Comparison of ENCODE assay signal across 8 mouse cellular contexts in the genomic region with DNA sequence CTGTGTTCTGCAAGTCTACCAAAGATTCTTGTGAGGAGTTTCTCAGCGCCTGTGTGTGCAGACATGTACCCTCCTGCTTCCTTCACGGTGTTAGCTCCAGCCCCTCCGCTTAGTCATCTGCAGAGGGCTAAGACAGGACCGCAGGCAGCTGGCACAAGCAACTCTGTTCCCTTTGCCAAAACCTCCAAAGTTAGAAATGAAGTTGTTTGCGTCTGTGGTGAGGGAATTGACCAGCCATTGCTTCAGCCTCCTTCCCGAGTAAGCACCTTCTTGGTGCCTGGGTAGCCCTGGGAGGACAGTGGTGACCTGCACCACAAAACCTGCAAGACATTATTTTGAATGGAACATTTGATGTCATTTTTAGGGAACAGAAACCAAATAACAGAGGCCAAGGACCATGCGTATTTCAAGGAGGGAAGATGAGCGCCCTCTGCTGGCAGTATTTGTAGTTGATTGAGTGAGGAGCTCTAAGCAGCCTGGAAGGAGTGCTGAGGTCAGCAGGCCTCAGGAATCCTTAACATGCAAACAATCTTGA. TPM values are rescaled to one million over a fixed set of nuclear protein-coding genes. Genes with fewer than 3 reads are reported as not detected.
DNase-seq lines count a peak whose midpoint lies in the region; ATAC-seq lines count a peak whose summit lies in the region.

No protein-coding gene starts in this region.

- H3K4me3 ChIP-seq in embryonic facial prominence, embryonic 14.5 days (ENCODE audit: low read depth, low read length): no peak overlapping the region
- no peak overlapping the region for H3K4me3 ChIP-seq in heart, embryonic 10.5 days
- H3K4me3 ChIP-seq in kidney, embryonic 16.5 days (ENCODE audit: low read length): no peak overlapping the region
- H3K4me3 ChIP-seq in liver, embryonic 13.5 days (replicated peaks): no peak overlapping the region
- H3K4me3 ChIP-seq in neural tube, embryonic 12.5 days: no peak overlapping the region

- no peak overlapping the region for H3K4me2 ChIP-seq in embryonic facial prominence, embryonic 14.5 days (ENCODE audit: low read depth, low read length)
- H3K4me2 ChIP-seq in kidney, embryonic 16.5 days (replicated peaks; ENCODE audit: low read depth, low read length): no peak overlapping the region
- no peak overlapping the region for H3K4me2 ChIP-seq in liver, embryonic 13.5 days
- H3K4me2 ChIP-seq in neural tube, embryonic 12.5 days (replicated peaks): no peak overlapping the region

- peak; percentile 76 for DNase-seq in CD4-positive helper T cell, adult 2 months (ENCODE audit: low read depth, low spot score)
- peak; percentile 43 to 78 for DNase-seq in adrenal gland, postnatal 4 days (ENCODE audit: low spot score in 2 of 2)
- peak; percentile 92 for DNase-seq in embryonic facial prominence, embryonic 14.5 days (ENCODE audit: low spot score)
- peak; percentile 85 for DNase-seq in heart, embryonic 10.5 days (ENCODE audit: low spot score)
- DNase-seq in liver, embryonic 13.5 days: peak; percentile 57
- peak; percentile 71 for DNase-seq in telencephalon, adult 2 months (ENCODE audit: low read depth, low spot score)

- H3K36me3 ChIP-seq in embryonic facial prominence, embryonic 14.5 days (ENCODE audit: control insufficient read depth, insufficient read depth, low read length): peaks cover 14% of the 10 kb centered on the region
- H3K36me3 ChIP-seq in heart, embryonic 10.5 days: peaks cover 14% of the 10 kb centered on the region; the same call in 1 of the 2 replicates
- peaks cover 7% of the 10 kb centered on the region for H3K36me3 ChIP-seq in kidney, embryonic 16.5 days (ENCODE audit: insufficient read depth, low read length)
- peaks cover under 1% of the 10 kb centered on the region for H3K36me3 ChIP-seq in liver, embryonic 13.5 days
- peaks cover 3% of the 10 kb centered on the region; the same call in 1 of the 2 replicates for H3K36me3 ChIP-seq in neural tube, embryonic 12.5 days

- H3K9me3 ChIP-seq in embryonic facial prominence, embryonic 14.5 days (ENCODE audit: control insufficient read depth, low read length): no peaks in the 10 kb centered on the region
- no peaks in the 10 kb centered on the region for H3K9me3 ChIP-seq in heart, embryonic 10.5 days
- H3K9me3 ChIP-seq in kidney, embryonic 16.5 days (ENCODE audit: low read length): no peaks in the 10 kb centered on the region
- H3K9me3 ChIP-seq in liver, embryonic 13.5 days (replicated peaks): no peaks in the 10 kb centered on the region
- no peaks in the 10 kb centered on the region for H3K9me3 ChIP-seq in neural tube, embryonic 12.5 days

- no peaks in the 10 kb centered on the region for H3K27me3 ChIP-seq in embryonic facial prominence, embryonic 14.5 days (replicated peaks; ENCODE audit: control insufficient read depth, insufficient read depth, low read length)
- H3K27me3 ChIP-seq in heart, embryonic 10.5 days (ENCODE audit: insufficient read depth, poor library complexity, severe bottlenecking): no peaks in the 10 kb centered on the region
- no peaks in the 10 kb centered on the region for H3K27me3 ChIP-seq in kidney, embryonic 16.5 days (ENCODE audit: insufficient read depth, low read length)
- no peaks in the 10 kb centered on the region for H3K27me3 ChIP-seq in liver, embryonic 13.5 days
- no peaks in the 10 kb centered on the region for H3K27me3 ChIP-seq in neural tube, embryonic 12.5 days (replicated peaks)

- peak; percentile 72 for ATAC-seq in embryonic facial prominence, embryonic 14.5 days (ENCODE audit: low read depth)
- peak; percentile 67 for ATAC-seq in kidney, embryonic 16.5 days (ENCODE audit: low FRiP score, low TSS enrichment)
- ATAC-seq in liver, embryonic 13.5 days (ENCODE audit: low read depth): no peak
- ATAC-seq in neural tube, embryonic 12.5 days (ENCODE audit: low FRiP score, low read depth): peak; percentile 29; the same call in 1 of the 2 replicates

- H3K27ac ChIP-seq in embryonic facial prominence, embryonic 14.5 days (replicated peaks; ENCODE audit: low read depth, low read length): peak overlapping the region; percentile 63
- no peak overlapping the region for H3K27ac ChIP-seq in heart, embryonic 10.5 days
- no peak overlapping the region; the same call in 1 of the 2 replicates for H3K27ac ChIP-seq in kidney, embryonic 16.5 days (ENCODE audit: low read length)
- H3K27ac ChIP-seq in liver, embryonic 13.5 days: no peak overlapping the region
- no peak overlapping the region for H3K27ac ChIP-seq in neural tube, embryonic 12.5 days

- 45% methylated on average over 8 of the region's 8 CpGs for WGBS in embryonic facial prominence, embryonic 14.5 days
- WGBS in heart, embryonic 10.5 days: 53% methylated on average over 8 of the region's 8 CpGs
- 51% methylated on average over 8 of the region's 8 CpGs for WGBS in kidney, embryonic 16.5 days
- WGBS in liver, embryonic 13.5 days (ENCODE audit: insufficient replicate concordance): 46% methylated on average over 8 of the region's 8 CpGs
- WGBS in neural tube, embryonic 12.5 days: 58% methylated on average over 8 of the region's 8 CpGs

- no peaks in the 10 kb centered on the region for H3K4me1 ChIP-seq in embryonic facial prominence, embryonic 14.5 days (ENCODE audit: control insufficient read depth, insufficient read depth, low read length)
- 0 out of 2 replicates have a peak, but pooled peaks cover 7% of the 10 kb centered on the region for H3K4me1 ChIP-seq in heart, embryonic 10.5 days
- H3K4me1 ChIP-seq in kidney, embryonic 16.5 days (ENCODE audit: insufficient read depth, low read length): 0 out of 2 replicates have a peak, but pooled peaks cover 4% of the 10 kb centered on the region
- H3K4me1 ChIP-seq in liver, embryonic 13.5 days (replicated peaks): peaks cover 6% of the 10 kb centered on the region
- no peaks in the 10 kb centered on the region for H3K4me1 ChIP-seq in neural tube, embryonic 12.5 days

- H3K9ac ChIP-seq in embryonic facial prominence, embryonic 14.5 days (ENCODE audit: low read depth, low read length): no peak overlapping the region; the same call in 1 of the 2 replicates
- H3K9ac ChIP-seq in kidney, embryonic 16.5 days (replicated peaks; ENCODE audit: low read length): 0 out of 2 replicates have a peak overlapping the region, but pooled peaks have one; percentile 14
- no peak overlapping the region for H3K9ac ChIP-seq in liver, embryonic 13.5 days
- no peak overlapping the region for H3K9ac ChIP-seq in neural tube, embryonic 12.5 days

RNA-seq across cellular contexts. Expression of gene Nfu1, which starts 6.4 kb away (rescaled TPM):
- total RNA-seq in adrenal gland, postnatal 4 days (2021): 10 to 100 TPM; 76.2 to 82.8 TPM
- polyA plus RNA-seq in embryonic facial prominence, embryonic 14.5 days (2014; fragmentation: Nextera tagmentation; extraction: Ambion mirVana): 104 and 107 TPM in 2 replicates
- polyA plus RNA-seq in heart, embryonic 10.5 days (2016; fragmentation: Nextera tagmentation; extraction: Ambion mirVana): 107 and 111 TPM in 2 replicates
- 97.9 and 99.2 TPM in 2 replicates for polyA plus RNA-seq in kidney, embryonic 16.5 days (2015; fragmentation: Nextera tagmentation; extraction: Ambion mirVana)
- 58.4 and 60.9 TPM in 2 replicates for polyA plus RNA-seq in liver, embryonic 13.5 days (2015; fragmentation: Nextera tagmentation; extraction: Ambion mirVana)
- polyA plus RNA-seq in neural tube, embryonic 12.5 days (2016; fragmentation: Nextera tagmentation; extraction: Ambion mirVana): 98.4 and 103 TPM in 2 replicates

RNA-seq across cellular contexts. Expression of gene Gfpt1, which starts 40.1 kb away (rescaled TPM):
- total RNA-seq in adrenal gland, postnatal 4 days (2021): 10 to 100 TPM; 39.8 to 42.6 TPM
- polyA plus RNA-seq in embryonic facial prominence, embryonic 14.5 days (2014; fragmentation: Nextera tagmentation; extraction: Ambion mirVana): 22.7 and 23.3 TPM in 2 replicates
- 15.8 and 18.6 TPM in 2 replicates for polyA plus RNA-seq in heart, embryonic 10.5 days (2016; fragmentation: Nextera tagmentation; extraction: Ambion mirVana)
- polyA plus RNA-seq in kidney, embryonic 16.5 days (2015; fragmentation: Nextera tagmentation; extraction: Ambion mirVana): 18.1 and 20.7 TPM in 2 replicates
- polyA plus RNA-seq in liver, embryonic 13.5 days (2015; fragmentation: Nextera tagmentation; extraction: Ambion mirVana): 7.7 and 8.9 TPM in 2 replicates
- 16.4 and 20.9 TPM in 2 replicates for polyA plus RNA-seq in neural tube, embryonic 12.5 days (2016; fragmentation: Nextera tagmentation; extraction: Ambion mirVana)
